In the genomic region with DNA sequence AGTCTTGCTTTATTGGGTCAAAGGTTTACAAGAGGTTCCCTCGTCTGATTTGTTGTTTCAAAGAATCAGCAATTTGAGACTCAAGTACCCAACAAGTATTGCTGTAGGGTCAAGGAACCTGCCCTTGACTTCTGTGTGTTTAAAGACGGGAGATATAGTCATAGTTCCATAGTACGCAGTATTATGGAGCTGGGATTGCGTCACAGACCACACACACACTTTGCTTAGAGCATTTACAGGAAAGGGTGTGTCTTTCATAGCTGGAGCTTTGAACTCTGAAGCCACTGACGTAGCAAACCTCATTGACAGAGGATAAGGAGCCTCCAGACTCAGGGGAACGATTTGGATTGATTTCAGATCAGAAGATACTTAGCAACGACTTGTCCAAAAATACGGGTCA, we compare ENCODE assay signal across 21 mouse cellular contexts.
DNase-seq lines count a peak whose midpoint lies in the region; ATAC-seq and TF ChIP-seq lines count a peak whose summit lies in the region.
"Had no signal": no experiment of that assay in that cellular context is flagged by ENCODE, and none has a peak within 500 bp of the region (broad histone marks: within the 10 kb centered on the region; RNA-seq: fewer than 3 reads in every experiment).

No protein-coding gene starts in this region.

- no peaks in the 10 kb centered on the region for H3K36me3 ChIP-seq in liver, postnatal 0 days (replicated peaks; ENCODE audit: insufficient read depth, low read length)
- H3K36me3 ChIP-seq: forebrain, embryonic 10.5 days; heart, embryonic 12.5 days; limb, embryonic 15.5 days; midbrain, embryonic 15.5 days had no signal

- H3K4me3 ChIP-seq in liver, postnatal 0 days (ENCODE audit: low read depth, low read length), result no peak overlapping the region
- H3K4me3 ChIP-seq: forebrain, embryonic 10.5 days; heart, embryonic 12.5 days; limb, embryonic 15.5 days; midbrain, embryonic 15.5 days had no signal

- ATAC-seq in liver, postnatal 0 days, result peak; percentile 70
- ATAC-seq in granulocyte monocyte progenitor cell, adult 5-6 weeks (replicated peaks; ENCODE audit: poor library complexity, severe bottlenecking), result peak; percentile 76
- ATAC-seq in frontal cortex, adult (ENCODE audit: low TSS enrichment), result no peak
- ATAC-seq: hindbrain, postnatal 0 days; midbrain, embryonic 15.5 days; Patski had no signal

- H3K27ac ChIP-seq in liver, postnatal 0 days (ENCODE audit: low read depth), result no peak overlapping the region
- H3K27ac ChIP-seq: forebrain, embryonic 10.5 days; hindbrain, postnatal 0 days; limb, embryonic 15.5 days; macrophage; midbrain, embryonic 15.5 days had no signal

- H3K9me3 ChIP-seq in liver, postnatal 0 days (ENCODE audit: low read length), result no peaks in the 10 kb centered on the region
- H3K9me3 ChIP-seq: forebrain, embryonic 10.5 days; heart, embryonic 12.5 days; limb, embryonic 15.5 days; midbrain, embryonic 15.5 days had no signal

- no peak for TF ChIP-seq EP300 in liver, postnatal 0 days (IDR thresholded peaks at IDR 0.05; ENCODE audit: low read depth)

- no peak overlapping the region for H3K9ac ChIP-seq in liver, postnatal 0 days (replicated peaks)
- H3K9ac ChIP-seq: heart, embryonic 12.5 days; limb, embryonic 15.5 days; midbrain, embryonic 15.5 days had no signal

- DNase-seq in liver, postnatal 0 days, result no peak
- no peak for DNase-seq in liver
- DNase-seq in CD8-positive naive resting alpha-beta T cell, adult 2 months (ENCODE audit: low read depth in 2 of 2, low spot score in 2 of 2), result peak; percentile 46 to 51
- peak; percentile 90 for DNase-seq in naive thymus-derived CD4-positive, alpha-beta T cell, adult 2 months (ENCODE audit: low read depth)
- no peak for DNase-seq in adrenal gland, adult 2 months
- no peak for DNase-seq in thymus, adult 18-20 months
- DNase-seq: B cell, adult 2 months; cerebellum, adult 11-12 months; gastrocnemius, postnatal 36 days; heart, postnatal 36 days; right cerebral cortex, postnatal 25 days; thymus, postnatal 4 days had no signal

- no peak for TF ChIP-seq CTCF in liver, postnatal 0 days (IDR thresholded peaks at IDR 0.05; ENCODE audit: low read depth)

- H3K4me1 ChIP-seq in liver, postnatal 0 days (ENCODE audit: insufficient read depth), result no peaks in the 10 kb centered on the region
- H3K4me1 ChIP-seq: forebrain, embryonic 10.5 days; limb, embryonic 15.5 days; midbrain, embryonic 15.5 days had no signal

- 0 out of 2 replicates have a peak, but pooled peaks cover 6% of the 10 kb centered on the region for H3K27me3 ChIP-seq in liver, postnatal 0 days (ENCODE audit: insufficient read depth, low read length)

- 0 out of 2 replicates have a peak overlapping the region, but pooled peaks have one; percentile 3 for H3K4me2 ChIP-seq in liver, postnatal 0 days (ENCODE audit: low read depth, low read length)
- H3K4me2 ChIP-seq: heart, embryonic 12.5 days; limb, embryonic 15.5 days; midbrain, embryonic 15.5 days had no signal

- 26% methylated on average over 8 of the region's 8 CpGs for WGBS in liver, postnatal 0 days (ENCODE audit: insufficient replicate concordance)

Comparison
In these comparisons a context has a peak if more than half of its experiments do, and no peak if none do; other contexts are left out.
1. DNase-seq: peak in CD8-positive naive resting alpha-beta T cell, adult 2 months (2 of 2) and naive thymus-derived CD4-positive, alpha-beta T cell, adult 2 months (single experiment); none in liver, postnatal 0 days (single experiment), liver (single experiment), adrenal gland, adult 2 months (single experiment) and thymus, adult 18-20 months (0 of 2).